Mouse (Mus musculus) CH12.LX (cell line): ENCODE results near the gene Rfc1. TPM values are rescaled to one million over a fixed set of nuclear protein-coding genes. Genes with fewer than 3 reads are reported as not detected.

Source experiments
- DNase-seq: peaks from one replicate; pipeline ENCODE4 v3.0.0-alpha.2; 2013; ENCODE audit errors: extremely low read depth
- H3K27ac ChIP-seq: 2 replicates; pipeline ENCODE4 v1.5.1; 2012; ENCODE audit warnings: low read depth, mild to moderate bottlenecking, control low read depth, moderate library complexity; ENCODE audit not compliant: insufficient read depth
- H3K27me3 ChIP-seq: replicated peaks from 2 replicates; pipeline ENCODE3; 2012; ENCODE audit warnings: inconsistent platforms
- H3K36me3 ChIP-seq, 2 experiments: replicated peaks in 1 of 2; 2 replicates each; pipeline versions ENCODE3 to v1.6.1; 2012; ENCODE audit warnings: inconsistent platforms in 1 of 2, low read length in 1 of 2, mild to moderate bottlenecking in 1 of 2, mixed read lengths in 1 of 2, moderate library complexity in 1 of 2; ENCODE audit not compliant: control insufficient read depth in 1 of 2, insufficient read depth in 1 of 2
- H3K4me1 ChIP-seq, 2 experiments: 2 replicates each; pipeline ENCODE4 v1.6.1; 2012; ENCODE audit warnings: inconsistent platforms in 1 of 2, moderate library complexity in 1 of 2; ENCODE audit not compliant: insufficient read depth in 2 of 2, control insufficient read depth in 1 of 2
- H3K4me2 ChIP-seq: 2 replicates; pipeline ENCODE4 v1.6.1; 2012; ENCODE audit warnings: low read depth, mild to moderate bottlenecking, control low read depth; ENCODE audit not compliant: poor library complexity, insufficient read depth, severe bottlenecking
- H3K4me3 ChIP-seq, 3 experiments: fragments of 150-350 bp in 1 of 3; sonication (generic) in 1 of 3; replicated peaks in 1 of 3; 2 replicates each; pipeline versions ENCODE3 to v1.5.1; 2011 to 2012; ENCODE audit warnings: low read depth in 2 of 3, low read length in 2 of 3, mild to moderate bottlenecking in 2 of 3, moderate library complexity in 2 of 3, control low read depth in 1 of 3, improper control_type of control experiment in 1 of 3, inconsistent platforms in 1 of 3, mixed read lengths in 1 of 3; ENCODE audit not compliant: poor library complexity in 1 of 3
- H3K79me2 ChIP-seq: replicated peaks from 2 replicates; pipeline ENCODE4 v1.6.1; 2012; ENCODE audit warnings: mild to moderate bottlenecking, moderate library complexity; ENCODE audit not compliant: control insufficient read depth, poor library complexity, insufficient read depth, severe bottlenecking; ENCODE audit errors: extremely low read depth
- H3K9ac ChIP-seq: 2 replicates; pipeline ENCODE4 v1.6.1; 2012; ENCODE audit warnings: low read depth, mild to moderate bottlenecking, control low read depth, moderate library complexity; ENCODE audit not compliant: insufficient read depth
- H3K9me3 ChIP-seq: replicated peaks from 2 replicates; pipeline ENCODE3; 2012; ENCODE audit warnings: low read length, inconsistent platforms, mixed read lengths
- BHLHE40 ChIP-seq: IDR thresholded peaks from 2 replicates; pipeline ENCODE4 v1.6.1; 2011; ENCODE audit warnings: mild to moderate bottlenecking, low read depth, low read length, improper control_type of control experiment
- CHD1 ChIP-seq: IDR thresholded peaks from 2 replicates; pipeline ENCODE4 v1.6.1; 2012; ENCODE audit warnings: low read depth, low read length, improper control_type of control experiment, inconsistent platforms
- CHD2 ChIP-seq: IDR thresholded peaks from 2 replicates; pipeline ENCODE4 v1.6.1; 2011; ENCODE audit warnings: low read length, improper control_type of control experiment
- CTCF ChIP-seq, 2 experiments: IDR thresholded peaks in 1 of 2; conservative IDR thresholded peaks in 1 of 2; 2 replicates each; pipeline ENCODE4 v1.5.1; 2011 to 2012; ENCODE audit warnings: low read depth in 2 of 2, low read length in 2 of 2, improper control_type of control experiment in 1 of 2, inconsistent platforms in 1 of 2, mild to moderate bottlenecking in 1 of 2, moderate library complexity in 1 of 2
- ETS1 ChIP-seq: conservative IDR thresholded peaks from 2 replicates; pipeline ENCODE4 v1.6.1; 2012; ENCODE audit warnings: low read depth, mild to moderate bottlenecking, inconsistent platforms, low read length, improper control_type of control experiment, moderate library complexity
- GABPA ChIP-seq: IDR thresholded peaks from 2 replicates; pipeline ENCODE4 v1.6.1; 2012; ENCODE audit warnings: low read depth, low read length, improper control_type of control experiment, inconsistent platforms; ENCODE audit not compliant: insufficient replicate concordance
- IRF4 ChIP-seq: IDR thresholded peaks from 2 replicates; pipeline ENCODE4 v1.6.1; 2014; ENCODE audit warnings: low read depth, mild to moderate bottlenecking, inconsistent platforms, low read length, improper control_type of control experiment
- JUN ChIP-seq: IDR thresholded peaks from 2 replicates; pipeline ENCODE4 v1.6.1; 2011; ENCODE audit warnings: low read depth, mild to moderate bottlenecking, low read length, improper control_type of control experiment, moderate library complexity; ENCODE audit not compliant: insufficient read depth
- JUND ChIP-seq: conservative IDR thresholded peaks from 2 replicates; pipeline ENCODE4 v1.6.1; 2011; ENCODE audit warnings: low read depth, low read length, improper control_type of control experiment
- KAT2A ChIP-seq: IDR thresholded peaks from 2 replicates; pipeline ENCODE4 v1.6.1; 2012; ENCODE audit warnings: low read length, improper control_type of control experiment, inconsistent platforms; ENCODE audit not compliant: insufficient replicate concordance
- MAFK ChIP-seq: IDR thresholded peaks from 2 replicates; pipeline ENCODE4 v1.6.1; 2011; ENCODE audit warnings: low read length, improper control_type of control experiment; ENCODE audit not compliant: insufficient replicate concordance
- MAX ChIP-seq: IDR thresholded peaks from 2 replicates; pipeline ENCODE4 v1.6.1; 2011; ENCODE audit warnings: low read length, improper control_type of control experiment
- MXI1 ChIP-seq: IDR thresholded peaks from 2 replicates; pipeline ENCODE4 v1.6.1; 2011; ENCODE audit warnings: mild to moderate bottlenecking, low read depth, low read length, improper control_type of control experiment
- MYC ChIP-seq: IDR thresholded peaks from 2 replicates; pipeline ENCODE4 v1.6.1; 2011; ENCODE audit warnings: low read depth, mild to moderate bottlenecking, improper control_type of control experiment, low read length
- NELFE ChIP-seq: IDR thresholded peaks from 2 replicates; pipeline ENCODE4 v1.6.1; 2011; ENCODE audit warnings: low read depth, low read length, improper control_type of control experiment
- NRF1 ChIP-seq: IDR thresholded peaks from 2 replicates; pipeline ENCODE4 v1.6.1; 2014; ENCODE audit warnings: low read depth, mild to moderate bottlenecking, inconsistent platforms, low read length, improper control_type of control experiment, moderate library complexity
- POLR2A ChIP-seq: IDR thresholded peaks from 2 replicates; pipeline ENCODE4 v1.6.1; 2011; ENCODE audit warnings: low read depth, mild to moderate bottlenecking, improper control_type of control experiment, low read length
- RAD21 ChIP-seq: IDR thresholded peaks from 2 replicates; pipeline ENCODE4 v1.6.1; 2011; ENCODE audit warnings: low read depth, mild to moderate bottlenecking, low read length, improper control_type of control experiment, moderate library complexity
- SMC3 ChIP-seq: IDR thresholded peaks from 2 replicates; pipeline ENCODE4 v1.6.1; 2011; ENCODE audit warnings: low read depth, low read length, improper control_type of control experiment
- TBP ChIP-seq: conservative IDR thresholded peaks from 2 replicates; pipeline ENCODE4 v1.6.1; 2011; ENCODE audit warnings: low read depth, low read length, improper control_type of control experiment
- USF1 ChIP-seq: IDR thresholded peaks from 2 replicates; pipeline ENCODE4 v1.6.1; 2014; ENCODE audit warnings: low read depth, mild to moderate bottlenecking, inconsistent platforms, low read length, improper control_type of control experiment
- USF2 ChIP-seq: conservative IDR thresholded peaks from 2 replicates; pipeline ENCODE4 v1.6.1; 2011; ENCODE audit warnings: low read depth, low read length, improper control_type of control experiment
- ZC3H11A ChIP-seq: IDR thresholded peaks from 2 replicates; pipeline ENCODE4 v1.6.1; 2012; ENCODE audit warnings: low read depth, mild to moderate bottlenecking, inconsistent platforms, low read length, improper control_type of control experiment
- ZKSCAN1 ChIP-seq: IDR thresholded peaks from 2 replicates; pipeline ENCODE4 v1.6.1; 2012; ENCODE audit warnings: low read depth, inconsistent platforms, low read length, improper control_type of control experiment, borderline replicate concordance
- ZMIZ1 ChIP-seq: IDR thresholded peaks from 2 replicates; pipeline ENCODE4 v1.6.1; 2012; ENCODE audit warnings: low read depth, mild to moderate bottlenecking, inconsistent platforms, low read length, improper control_type of control experiment
- ZNF384 ChIP-seq: IDR thresholded peaks from 2 replicates; pipeline ENCODE4 v1.6.1; 2012; ENCODE audit warnings: low read depth, low read length, improper control_type of control experiment, inconsistent platforms
- dilution Hi-C: fragments of 300-500 bp; cut with MboI; formaldehyde crosslinking; loops from 2 replicates; pipeline ENCODE4 v1.14.3; 2020; ENCODE audit warnings: low sequenced_read_pairs; ENCODE audit not compliant: extremely low pct_unique_long_range_greater_than_20kb, extremely low pct_ligation_motif_present
- in situ Hi-C: fragments of 300-500 bp; cut with MboI; formaldehyde crosslinking; loops from 3 replicates; pipeline ENCODE4 v1.14.3; 2019; ENCODE audit warnings: low sequenced_read_pairs, low pct_ligation_motif_present, low pct_unique_long_range_greater_than_20kb, mixed read lengths
- polyA plus RNA-seq: library from polyadenylated mRNA; unstranded; fragments of >175 nt; gene quantifications from 2 replicates; pipeline ENCODE4 v1.2.1, GENCODE M21; 2012; ENCODE audit warnings: low read depth; ENCODE audit not compliant: insufficient read length
- total RNA-seq, 2 experiments: library from RNA; depleted of rRNA; stranded (reverse); fragments of 300-350 nt in 1 of 2; fragments of >200 nt in 1 of 2; gene quantifications; 2 replicates each; pipeline ENCODE4 v1.2.3; 2012 to 2014

Gene Rfc1
- total and polyA plus RNA-seq, 3 experiments, result 64.9 to 83.1 (median 80.8) TPM

GRCm38 (mm10) chr5:65338394-65338793 lies 2.9 kb upstream of the Rfc1 start:
- Histone ChIP-seq H3K79me2 (peaks cover 14% of the 10 kb centered on the region), H3K9me3 (no peaks in the 10 kb centered on the region), H3K4me2 (no peak overlapping the region), H3K4me1 (peaks cover 2 to 15% of the 10 kb centered on the region in 2 experiments; a peak in 3 of 4 replicates), H3K27me3 (no peaks in the 10 kb centered on the region), H3K9ac (no peak overlapping the region), H3K27ac (no peak overlapping the region), H3K36me3 (peaks cover 0 to 8% of the 10 kb centered on the region in 2 experiments), H3K4me3 (no peak overlapping the region)
- dilution Hi-C loops, result no loop called here
- DNase-seq, result no peak
- in situ Hi-C loops, result no loop called here
- TF ChIP-seq MAFK, result no peak
- TF ChIP-seq RAD21, result peak; percentile 34
- no peak for TF ChIP-seq MAX
- 0 out of 2 replicates have a peak, but pooled peaks have one; percentile 13 for TF ChIP-seq SMC3
- no peak for TF ChIP-seq TBP
- TF ChIP-seq ZMIZ1, result no peak
- TF ChIP-seq USF2, result no peak
- peak in 1 of 2 experiments; percentile 59; a peak in 3 of 4 replicates for TF ChIP-seq CTCF (conservative IDR thresholded peaks at IDR 0.05 in 1 of 2, IDR thresholded peaks at IDR 0.05 in 1 of 2; ENCODE audit: low read depth in 2 of 2, low read length in 2 of 2)
- TF ChIP-seq JUN, result no peak
- TF ChIP-seq KAT2A, result no peak
- TF ChIP-seq IRF4, result no peak
- TF ChIP-seq NELFE, result no peak
- TF ChIP-seq ZKSCAN1, result no peak

- Histone ChIP-seq H3K36me3 (peaks cover 0 to 23% of the 10 kb centered on the region in 2 experiments), H3K4me1 (peaks cover 2 to 27% of the 10 kb centered on the region in 2 experiments; a peak in 3 of 4 replicates), H3K79me2 (peaks cover 29% of the 10 kb centered on the region), H3K4me3 (peak overlapping the region in 2 of 3 experiments; percentile 43 to 91), H3K9me3 (no peaks in the 10 kb centered on the region), H3K9ac (no peak overlapping the region; the same call in 1 of the 2 replicates), H3K4me2 (peak overlapping the region; percentile 17), H3K27me3 (no peaks in the 10 kb centered on the region), H3K27ac (no peak overlapping the region)
- dilution Hi-C loops, result no loop called here
- DNase-seq, result peak; percentile 24
- in situ Hi-C loops, result no loop called here
- TF ChIP-seq MXI1 (no peak), USF2 (0 out of 2 replicates have a peak, but pooled peaks have one; percentile 2)
These were observed 545 bp upstream of the Rfc1 start for GRCm38 (mm10) chr5:65336075-65336355.

- H3K36me3 ChIP-seq, result peaks cover 2 to 24% of the 10 kb centered on the region in 2 experiments
- peaks cover 31% of the 10 kb centered on the region for H3K79me2 ChIP-seq
- H3K4me2 ChIP-seq, result peak overlapping the region; percentile 87
- no peak overlapping the region for H3K27ac ChIP-seq
- dilution Hi-C loops (no loop called here), in situ Hi-C loops (no loop called here)
- H3K4me1 ChIP-seq, result peaks cover 2 to 39% of the 10 kb centered on the region in 2 experiments; a peak in 3 of 4 replicates
- H3K9me3 ChIP-seq, result no peaks in the 10 kb centered on the region
- H3K9ac ChIP-seq, result peak overlapping the region; percentile 91
- H3K4me3 ChIP-seq, result peak overlapping the region; percentile 91 to 97 (median 94)
- H3K27me3 ChIP-seq, result no peaks in the 10 kb centered on the region
- DNase-seq, result no peak
- TF ChIP-seq CHD2 (no peak), MAX (no peak), GABPA (no peak), BHLHE40 (no peak), POLR2A (no peak), IRF4 (no peak), MYC (no peak), USF1 (no peak), ZC3H11A (no peak), ETS1 (no peak), CHD1 (no peak), CTCF (conservative IDR thresholded peaks at IDR 0.05 in 1 of 2, IDR thresholded peaks at IDR 0.05 in 1 of 2; ENCODE audit: low read depth in 2 of 2, low read length in 2 of 2) (no peak), ZNF384 (no peak), JUND (no peak), NRF1 (no peak), KAT2A (no peak)
These were observed 682 bp downstream of the Rfc1 start for GRCm38 (mm10) chr5:65334788-65335187.
